Mouse (Mus musculus) CH12.LX (cell line): ENCODE results near the gene Gucy2d. TPM values are rescaled to one million over a fixed set of nuclear protein-coding genes. Genes with fewer than 3 reads are reported as not detected.

Experiments
- DNase-seq: peaks from one replicate; pipeline ENCODE4 v3.0.0-alpha.2; 2013; ENCODE audit errors: extremely low read depth
- H3K27ac ChIP-seq: 2 replicates; pipeline ENCODE4 v1.5.1; 2012; ENCODE audit warnings: low read depth, mild to moderate bottlenecking, control low read depth, moderate library complexity; ENCODE audit not compliant: insufficient read depth
- H3K27me3 ChIP-seq: replicated peaks from 2 replicates; pipeline ENCODE3; 2012; ENCODE audit warnings: inconsistent platforms
- H3K36me3 ChIP-seq, 2 experiments: replicated peaks in 1 of 2; 2 replicates each; pipeline versions ENCODE3 to v1.6.1; 2012; ENCODE audit warnings: inconsistent platforms in 1 of 2, low read length in 1 of 2, mild to moderate bottlenecking in 1 of 2, mixed read lengths in 1 of 2, moderate library complexity in 1 of 2; ENCODE audit not compliant: control insufficient read depth in 1 of 2, insufficient read depth in 1 of 2
- H3K4me1 ChIP-seq, 2 experiments: 2 replicates each; pipeline ENCODE4 v1.6.1; 2012; ENCODE audit warnings: inconsistent platforms in 1 of 2, moderate library complexity in 1 of 2; ENCODE audit not compliant: insufficient read depth in 2 of 2, control insufficient read depth in 1 of 2
- H3K4me2 ChIP-seq: 2 replicates; pipeline ENCODE4 v1.6.1; 2012; ENCODE audit warnings: low read depth, mild to moderate bottlenecking, control low read depth; ENCODE audit not compliant: poor library complexity, insufficient read depth, severe bottlenecking
- H3K4me3 ChIP-seq, 3 experiments: fragments of 150-350 bp in 1 of 3; sonication (generic) in 1 of 3; replicated peaks in 1 of 3; 2 replicates each; pipeline versions ENCODE3 to v1.5.1; 2011 to 2012; ENCODE audit warnings: low read depth in 2 of 3, low read length in 2 of 3, mild to moderate bottlenecking in 2 of 3, moderate library complexity in 2 of 3, control low read depth in 1 of 3, improper control_type of control experiment in 1 of 3, inconsistent platforms in 1 of 3, mixed read lengths in 1 of 3; ENCODE audit not compliant: poor library complexity in 1 of 3
- H3K79me2 ChIP-seq: replicated peaks from 2 replicates; pipeline ENCODE4 v1.6.1; 2012; ENCODE audit warnings: mild to moderate bottlenecking, moderate library complexity; ENCODE audit not compliant: control insufficient read depth, poor library complexity, insufficient read depth, severe bottlenecking; ENCODE audit errors: extremely low read depth
- H3K9ac ChIP-seq: 2 replicates; pipeline ENCODE4 v1.6.1; 2012; ENCODE audit warnings: low read depth, mild to moderate bottlenecking, control low read depth, moderate library complexity; ENCODE audit not compliant: insufficient read depth
- H3K9me3 ChIP-seq: replicated peaks from 2 replicates; pipeline ENCODE3; 2012; ENCODE audit warnings: low read length, inconsistent platforms, mixed read lengths
- CTCF ChIP-seq, 2 experiments: IDR thresholded peaks in 1 of 2; conservative IDR thresholded peaks in 1 of 2; 2 replicates each; pipeline ENCODE4 v1.5.1; 2011 to 2012; ENCODE audit warnings: low read depth in 2 of 2, low read length in 2 of 2, improper control_type of control experiment in 1 of 2, inconsistent platforms in 1 of 2, mild to moderate bottlenecking in 1 of 2, moderate library complexity in 1 of 2
- GABPA ChIP-seq: IDR thresholded peaks from 2 replicates; pipeline ENCODE4 v1.6.1; 2012; ENCODE audit warnings: low read depth, low read length, improper control_type of control experiment, inconsistent platforms; ENCODE audit not compliant: insufficient replicate concordance
- IRF4 ChIP-seq: IDR thresholded peaks from 2 replicates; pipeline ENCODE4 v1.6.1; 2014; ENCODE audit warnings: low read depth, mild to moderate bottlenecking, inconsistent platforms, low read length, improper control_type of control experiment
- MAZ ChIP-seq: IDR thresholded peaks from 2 replicates; pipeline ENCODE4 v1.6.1; 2012; ENCODE audit warnings: low read depth, mild to moderate bottlenecking, inconsistent platforms, low read length, improper control_type of control experiment, moderate library complexity
- MEF2A ChIP-seq: IDR thresholded peaks from 2 replicates; pipeline ENCODE4 v1.6.1; 2014; ENCODE audit warnings: low read depth, mild to moderate bottlenecking, inconsistent platforms, low read length, improper control_type of control experiment, borderline replicate concordance
- MYC ChIP-seq: IDR thresholded peaks from 2 replicates; pipeline ENCODE4 v1.6.1; 2011; ENCODE audit warnings: low read depth, mild to moderate bottlenecking, improper control_type of control experiment, low read length
- POLR2AphosphoS2 ChIP-seq: IDR thresholded peaks from 2 replicates; pipeline ENCODE4 v1.6.1; 2011; ENCODE audit warnings: low read depth, low read length, improper control_type of control experiment
- RAD21 ChIP-seq: IDR thresholded peaks from 2 replicates; pipeline ENCODE4 v1.6.1; 2011; ENCODE audit warnings: low read depth, mild to moderate bottlenecking, low read length, improper control_type of control experiment, moderate library complexity
- SIN3A ChIP-seq: IDR thresholded peaks from 2 replicates; pipeline ENCODE4 v1.6.1; 2012; ENCODE audit warnings: low read length, improper control_type of control experiment, inconsistent platforms
- SMC3 ChIP-seq: IDR thresholded peaks from 2 replicates; pipeline ENCODE4 v1.6.1; 2011; ENCODE audit warnings: low read depth, low read length, improper control_type of control experiment
- TCF12 ChIP-seq: IDR thresholded peaks from 2 replicates; pipeline ENCODE4 v1.6.1; 2014; ENCODE audit warnings: low read depth, mild to moderate bottlenecking, inconsistent platforms, low read length, improper control_type of control experiment
- UBTF ChIP-seq: IDR thresholded peaks from 2 replicates; pipeline ENCODE4 v1.6.1; 2012; ENCODE audit warnings: low read depth, mild to moderate bottlenecking, inconsistent platforms, low read length, improper control_type of control experiment, moderate library complexity
- ZKSCAN1 ChIP-seq: IDR thresholded peaks from 2 replicates; pipeline ENCODE4 v1.6.1; 2012; ENCODE audit warnings: low read depth, inconsistent platforms, low read length, improper control_type of control experiment, borderline replicate concordance
- dilution Hi-C: fragments of 300-500 bp; cut with MboI; formaldehyde crosslinking; loops from 2 replicates; pipeline ENCODE4 v1.14.3; 2020; ENCODE audit warnings: low sequenced_read_pairs; ENCODE audit not compliant: extremely low pct_unique_long_range_greater_than_20kb, extremely low pct_ligation_motif_present
- in situ Hi-C: fragments of 300-500 bp; cut with MboI; formaldehyde crosslinking; loops from 3 replicates; pipeline ENCODE4 v1.14.3; 2019; ENCODE audit warnings: low sequenced_read_pairs, low pct_ligation_motif_present, low pct_unique_long_range_greater_than_20kb, mixed read lengths
- polyA plus RNA-seq: library from polyadenylated mRNA; unstranded; fragments of >175 nt; gene quantifications from 2 replicates; pipeline ENCODE4 v1.2.1, GENCODE M21; 2012; ENCODE audit warnings: low read depth; ENCODE audit not compliant: insufficient read length
- total RNA-seq, 2 experiments: library from RNA; depleted of rRNA; stranded (reverse); fragments of 300-350 nt in 1 of 2; fragments of >200 nt in 1 of 2; gene quantifications; 2 replicates each; pipeline ENCODE4 v1.2.3; 2012 to 2014

The Gucy2d gene
- total and polyA plus RNA-seq, 3 experiments, result not detected

DNA sequence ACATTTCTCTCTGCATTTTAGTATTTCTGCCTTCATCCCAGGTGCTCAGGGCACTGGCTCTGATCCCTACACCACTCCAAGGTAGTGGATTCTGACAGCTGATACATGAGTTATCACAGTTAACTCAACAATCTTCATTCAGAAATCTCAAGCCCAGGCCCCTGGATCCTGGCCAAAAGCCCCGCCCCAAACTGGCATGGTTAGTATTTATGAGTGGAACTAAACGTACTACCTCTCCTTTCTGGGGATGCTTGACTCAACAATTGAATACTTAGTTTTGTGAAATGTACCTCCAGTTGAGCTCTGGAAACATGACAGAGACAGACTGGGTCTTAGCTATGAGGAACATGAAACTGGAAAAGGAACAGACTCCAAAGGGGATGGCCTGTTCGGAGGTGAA, 6.7 kb downstream of the Gucy2d start:
- H3K9me3 ChIP-seq, result no peaks in the 10 kb centered on the region
- dilution Hi-C loops, result no loop called here
- TF ChIP-seq POLR2AphosphoS2 (no peak), CTCF (conservative IDR thresholded peaks at IDR 0.05 in 1 of 2, IDR thresholded peaks at IDR 0.05 in 1 of 2; ENCODE audit: low read depth in 2 of 2, low read length in 2 of 2) (no peak), UBTF (no peak), MEF2A (no peak), SIN3A (no peak), SMC3 (no peak), TCF12 (no peak), IRF4 (no peak), MAZ (no peak), GABPA (no peak), ZKSCAN1 (no peak), MYC (no peak)

DNA sequence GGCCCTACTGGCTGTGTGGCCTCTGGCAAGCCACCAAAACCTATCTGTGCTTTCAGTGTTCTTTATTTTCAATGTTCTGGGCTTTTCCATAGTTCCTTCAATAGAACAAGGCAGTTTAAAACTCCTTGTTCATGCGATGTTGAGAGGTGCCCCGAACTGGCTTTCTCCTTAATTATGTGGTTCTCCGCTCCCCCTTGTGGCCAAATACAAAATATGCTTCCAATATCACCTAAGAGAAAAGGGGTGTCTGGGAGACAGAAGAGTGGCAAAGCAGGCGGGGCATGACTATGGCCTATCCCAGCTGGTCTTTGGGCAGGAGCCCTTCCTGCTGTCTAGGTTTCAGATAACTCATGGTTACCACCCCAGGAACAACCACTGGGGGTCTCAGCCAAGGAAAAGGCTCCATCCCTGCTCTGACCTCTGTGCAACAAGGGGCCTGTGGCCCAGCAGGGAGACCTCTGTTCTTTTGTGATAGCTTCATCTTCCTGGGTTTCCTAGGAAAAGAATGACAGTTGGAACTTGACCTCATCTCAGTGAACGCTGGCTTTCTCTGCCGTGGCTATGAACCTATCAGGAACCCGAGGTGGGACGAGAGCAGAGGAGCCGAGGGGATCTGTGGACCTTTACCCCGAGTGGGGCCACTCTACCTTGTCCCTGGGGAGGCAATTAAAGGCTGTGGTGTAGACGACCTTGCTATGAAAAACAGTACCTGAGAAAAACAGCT, 7.5 kb downstream of the Gucy2d start:
- no peaks in the 10 kb centered on the region for H3K36me3 ChIP-seq
- TF ChIP-seq SMC3, result peak; percentile 50; the same call in 1 of the 2 replicates
- TF ChIP-seq CTCF (conservative IDR thresholded peaks at IDR 0.05 in 1 of 2, IDR thresholded peaks at IDR 0.05 in 1 of 2; ENCODE audit: low read depth in 2 of 2, low read length in 2 of 2), result peak; percentile 10 to 71; a peak in 3 of 4 replicates
- no peak for TF ChIP-seq GABPA
- peak; percentile 64 for TF ChIP-seq RAD21
- no peaks in the 10 kb centered on the region for H3K4me1 ChIP-seq
- in situ Hi-C loops, result loop anchor here (25.0 kb wide), 1 partner anchor 285 kb away; no protein-coding TSS in a partner anchor
- H3K27ac ChIP-seq, result no peak overlapping the region
- H3K4me3 ChIP-seq, result no peak overlapping the region
- H3K4me2 ChIP-seq, result no peak overlapping the region
- H3K79me2 ChIP-seq, result no peaks in the 10 kb centered on the region
- H3K9ac ChIP-seq, result no peak overlapping the region
- peak; percentile 65 for DNase-seq
- dilution Hi-C loops, result no loop called here
- H3K9me3 ChIP-seq, result no peaks in the 10 kb centered on the region
- H3K27me3 ChIP-seq, result peaks cover 7% of the 10 kb centered on the region

More for the DNA sequence above, 6.7 kb downstream of the Gucy2d start:
- Histone ChIP-seq H3K27ac (no peak overlapping the region), H3K27me3 (peaks cover 9% of the 10 kb centered on the region), H3K9ac (no peak overlapping the region), H3K4me1 (no peaks in the 10 kb centered on the region), H3K79me2 (no peaks in the 10 kb centered on the region), H3K4me3 (no peak overlapping the region), H3K4me2 (no peak overlapping the region), H3K36me3 (no peaks in the 10 kb centered on the region)
- DNase-seq, result no peak
- in situ Hi-C loops, result loop anchor here (25.0 kb wide), 1 partner anchor 285 kb away; no protein-coding TSS in a partner anchor
